Mouse (Mus musculus): ENCODE measurements at regions not wholly inside any gene's neighbourhood (a gene's known extent, or its start where the extent isn't known, plus 50 kb on each side); places are given as distances from the start of the nearest gene placed in this dataset.

GRCm38 (mm10) chr2:133371490-133372215 is 180.3 kb upstream of the Bmp2 start:
- no peak for DNase-seq

GRCm38 (mm10) chr2:133373543-133373942 is 178.4 kb upstream of the Bmp2 start:
- DNase-seq = no peak

- DNase-seq = peak; percentile 63
Measured at GRCm38 (mm10) chr2:133381054-133381453, 170.9 kb upstream of the Bmp2 start.

GRCm38 (mm10) chr2:133383135-133383920 is 168.6 kb upstream of the Bmp2 start:
- DNase-seq = no peak

- no peak for DNase-seq
Measured at GRCm38 (mm10) chr2:133385297-133385696, 166.7 kb upstream of the Bmp2 start.

GRCm38 (mm10) chr2:133387349-133387748 is 164.6 kb upstream of the Bmp2 start:
- no peak for DNase-seq

GRCm38 (mm10) chr2:133392298-133392697 is 159.7 kb upstream of the Bmp2 start:
- no peak for DNase-seq

GRCm38 (mm10) chr2:133397566-133397965 is 154.4 kb upstream of the Bmp2 start:
- peak; percentile 3 for DNase-seq

- DNase-seq = no peak
Measured at GRCm38 (mm10) chr2:133399059-133399690, 152.8 kb upstream of the Bmp2 start.

GRCm38 (mm10) chr2:133400963-133401362 is 151.0 kb upstream of the Bmp2 start:
- DNase-seq = no peak

GRCm38 (mm10) chr2:133416990-133417581 is 134.9 kb upstream of the Bmp2 start:
- DNase-seq = no peak

- no peak for DNase-seq
Measured at GRCm38 (mm10) chr2:133419686-133420303, 132.2 kb upstream of the Bmp2 start.

GRCm38 (mm10) chr2:133425538-133425937 is 126.4 kb upstream of the Bmp2 start:
- DNase-seq = no peak

GRCm38 (mm10) chr2:133427039-133427438 is 124.9 kb upstream of the Bmp2 start:
- DNase-seq = no peak

- DNase-seq = no peak
Measured at GRCm38 (mm10) chr2:133429369-133430062, 122.4 kb upstream of the Bmp2 start.

- DNase-seq = peak; percentile 59
Measured at GRCm38 (mm10) chr2:133430741-133431438, 121.1 kb upstream of the Bmp2 start.

- DNase-seq = no peak
Measured at GRCm38 (mm10) chr2:133432141-133432813, 119.7 kb upstream of the Bmp2 start.

- no peak for DNase-seq
Measured at GRCm38 (mm10) chr2:133436913-133437843, 114.8 kb upstream of the Bmp2 start.

GRCm38 (mm10) chr2:133438018-133438417 is 113.9 kb upstream of the Bmp2 start:
- no peak for DNase-seq

GRCm38 (mm10) chr2:133443024-133443423 is 108.9 kb upstream of the Bmp2 start:
- DNase-seq = no peak

Measured in lung, postnatal 14 days (tissue).